Mouse (Mus musculus): ENCODE measurements around the gene Syce1.

- TF ChIP-seq GATA2 (IDR thresholded peaks at IDR 0.05; ENCODE audit: borderline replicate concordance, low read depth, low read length) (no peak), CTCF (IDR thresholded peaks at IDR 0.05; ENCODE audit: low read depth, low read length) (no peak), GATA1 (IDR thresholded peaks at IDR 0.05; ENCODE audit: borderline replicate concordance, low read length) (no peak)
Observed at GRCm38 (mm10) chr7:140798212-140798611, 10.6 kb upstream of the Syce1 start.
